Mouse (Mus musculus) kidney, postnatal 10 days (tissue): Measurements from ENCODE around the gene Astn2.

Source experiments
- DNase-seq: peaks from one replicate; pipeline ENCODE4 v3.0.0; 2021; ENCODE audit warnings: mixed read lengths

The Astn2 gene

DNA sequence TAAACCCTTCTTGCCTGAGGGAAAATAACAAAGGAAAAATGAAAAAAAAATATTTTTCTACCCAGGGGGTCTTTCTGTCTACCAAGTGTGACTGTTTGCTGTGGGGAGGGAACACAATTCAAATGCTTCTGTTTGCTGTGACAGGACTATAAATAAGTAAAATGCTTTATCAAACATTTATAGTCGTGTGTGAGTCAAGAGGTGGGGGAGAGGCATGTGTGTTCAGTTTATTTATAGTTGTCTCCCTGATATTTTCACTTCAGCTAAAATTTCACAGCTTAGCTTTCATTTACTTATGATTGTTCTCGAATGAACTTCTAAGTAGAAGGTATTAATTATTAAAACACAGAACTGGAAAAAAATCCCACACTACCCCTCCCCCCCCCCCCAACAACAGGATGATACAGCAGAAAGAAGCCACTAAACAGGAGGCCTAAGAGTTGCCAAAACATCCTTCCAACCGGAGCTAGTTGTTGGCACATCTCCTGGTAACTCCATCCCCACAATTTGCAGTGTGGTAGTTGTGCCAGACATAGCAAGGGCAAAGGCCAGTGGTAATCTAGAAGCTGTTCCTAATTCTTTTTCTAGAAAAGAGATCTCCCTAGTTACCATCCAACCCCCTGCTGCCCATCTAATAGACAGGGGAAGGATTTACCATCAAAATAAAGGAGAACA, 246.8 kb downstream of the Astn2 start:
- DNase-seq: no peak

DNA sequence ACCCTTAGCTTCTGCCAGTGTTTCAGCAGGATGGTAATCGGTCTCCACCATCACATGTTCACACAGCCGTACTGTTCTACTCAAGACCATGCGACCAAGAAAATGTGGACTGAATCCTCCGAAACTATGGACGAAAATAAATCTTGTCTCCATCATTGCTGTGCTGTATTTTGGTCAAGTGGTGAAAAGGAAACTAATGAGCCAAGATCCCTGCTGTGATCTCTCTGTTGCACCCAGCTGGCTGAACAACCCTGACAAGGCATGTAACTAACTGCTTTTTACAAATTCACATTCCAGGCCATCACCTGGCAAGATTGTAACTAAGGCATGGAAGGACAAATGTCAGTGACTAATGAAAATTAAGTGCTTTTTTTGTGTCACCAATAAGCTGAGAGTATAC, 257.9 kb downstream of the Astn2 start:
- no peak for DNase-seq

DNA sequence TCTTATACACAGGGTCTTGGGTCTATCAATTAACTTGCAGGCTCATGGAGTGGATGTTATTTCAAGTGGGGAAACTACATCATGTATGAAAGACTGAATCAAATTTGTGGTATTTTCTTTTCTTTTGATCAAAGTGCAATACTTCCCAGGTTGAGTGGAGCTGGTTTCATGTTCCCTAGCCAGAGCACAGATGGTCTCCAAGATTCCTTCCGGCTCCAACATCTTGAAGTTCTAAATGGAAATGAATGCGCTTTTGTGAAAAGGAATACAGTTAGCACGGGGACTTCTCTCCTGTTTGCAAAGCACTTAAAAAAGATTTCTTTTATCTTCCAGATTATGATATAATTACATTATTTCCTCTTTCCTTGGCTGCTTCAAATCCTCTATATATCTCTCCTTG, 278.2 kb downstream of the Astn2 start:
- DNase-seq: no peak

DNA sequence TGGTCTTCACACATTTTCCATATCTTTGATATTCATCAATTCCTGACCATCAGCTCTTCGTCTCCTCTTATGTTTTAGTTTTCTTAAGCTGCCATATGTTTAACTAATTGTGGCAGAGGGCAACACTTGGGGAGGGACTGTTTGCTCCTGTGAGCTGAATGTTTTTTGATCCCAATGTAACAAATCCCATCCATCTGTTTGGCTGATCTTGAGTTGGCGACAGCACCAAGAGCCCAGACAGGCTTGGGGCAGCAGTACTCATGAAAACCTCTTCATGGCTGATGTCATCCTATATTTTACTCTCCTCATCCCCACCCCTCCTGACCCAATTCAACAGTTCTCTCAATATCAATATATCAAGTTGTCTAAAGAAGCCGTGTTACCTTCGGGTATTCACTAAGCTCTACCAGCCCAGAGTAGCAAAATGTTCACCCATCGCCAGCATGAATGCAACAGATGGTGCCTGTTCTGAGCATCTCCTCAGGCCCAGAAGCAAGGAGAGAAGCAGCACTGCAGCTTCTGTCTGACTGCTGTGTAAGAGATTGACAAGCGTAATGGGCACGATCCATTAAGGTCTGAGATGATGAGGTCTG, 281.5 kb downstream of the Astn2 start:
- no peak for DNase-seq

DNA sequence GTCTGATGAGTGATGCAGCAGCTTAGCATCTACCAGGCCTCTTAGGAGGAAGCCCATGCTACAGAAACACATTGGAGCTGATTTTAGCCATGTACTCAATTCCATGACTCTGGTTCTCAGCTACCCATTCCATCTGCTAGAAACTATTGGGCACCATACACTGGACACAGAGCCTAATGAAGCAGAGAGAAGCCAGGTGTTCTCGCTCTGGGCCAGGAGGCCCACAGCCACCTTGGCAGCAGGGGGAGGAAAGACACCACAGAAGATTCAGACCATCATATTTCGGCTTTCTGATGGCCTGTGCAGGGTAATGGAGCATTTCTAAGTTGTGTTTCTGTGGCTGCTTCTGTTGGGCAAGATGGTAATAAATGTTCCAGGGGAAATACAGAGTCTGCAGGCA, 290.2 kb downstream of the Astn2 start:
- no peak for DNase-seq

DNA sequence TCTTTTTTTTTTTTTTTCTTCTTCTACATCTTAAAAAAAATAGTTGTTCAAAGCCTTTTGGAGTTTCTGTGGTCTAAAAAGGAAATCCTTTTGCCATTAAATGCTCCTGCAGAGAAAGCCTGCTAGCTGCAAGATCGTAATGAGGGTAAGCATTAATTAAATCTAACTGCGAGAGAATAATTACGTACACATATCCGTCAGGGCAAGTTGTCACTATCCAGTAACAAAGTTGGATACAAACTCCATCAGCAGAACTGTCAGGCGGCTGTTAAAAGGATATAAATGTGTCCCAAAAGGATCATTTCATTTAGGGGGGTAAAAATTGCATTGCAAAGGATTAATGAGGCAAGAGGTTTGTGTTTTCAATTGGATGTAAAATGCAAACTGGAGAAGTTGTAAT, 302.4 kb downstream of the Astn2 start:
- no peak for DNase-seq

DNA sequence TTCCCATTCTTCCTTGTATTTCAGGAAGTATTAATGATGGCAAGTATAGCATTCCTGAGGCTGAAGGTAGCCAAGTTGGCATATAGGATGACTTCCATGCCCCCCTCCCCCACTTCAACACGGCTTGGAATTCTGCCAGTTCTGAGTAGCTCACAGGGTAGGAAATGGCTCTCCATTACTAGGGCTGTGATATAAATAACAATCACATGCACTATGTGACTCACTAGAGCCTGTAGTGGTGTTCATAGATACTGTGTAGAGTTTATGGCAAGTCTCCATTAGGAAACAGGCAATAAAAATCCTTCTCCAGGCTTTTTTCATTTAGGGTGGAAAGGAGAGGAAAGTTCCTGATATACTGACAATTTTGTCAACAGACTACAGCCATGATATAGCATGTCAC, 306.8 kb downstream of the Astn2 start:
- DNase-seq: no peak

DNA sequence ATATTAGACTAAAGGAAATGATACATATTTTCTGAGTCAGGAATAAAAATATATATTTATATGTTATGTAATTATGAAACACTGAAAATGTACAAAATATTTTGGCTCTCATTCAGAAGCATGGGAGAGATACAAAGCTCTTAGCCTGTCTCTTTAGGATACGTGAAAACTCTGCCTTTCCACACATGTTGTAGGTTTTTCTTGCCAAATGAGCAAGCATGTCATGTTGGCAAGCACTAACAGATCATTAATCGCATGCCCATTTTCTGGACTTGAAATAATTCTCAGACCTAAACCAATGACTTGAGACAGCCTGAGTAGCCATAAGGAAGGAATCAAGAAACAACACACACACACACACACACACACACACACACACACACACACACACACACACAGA, 308.3 kb downstream of the Astn2 start:
- DNase-seq: no peak

DNA sequence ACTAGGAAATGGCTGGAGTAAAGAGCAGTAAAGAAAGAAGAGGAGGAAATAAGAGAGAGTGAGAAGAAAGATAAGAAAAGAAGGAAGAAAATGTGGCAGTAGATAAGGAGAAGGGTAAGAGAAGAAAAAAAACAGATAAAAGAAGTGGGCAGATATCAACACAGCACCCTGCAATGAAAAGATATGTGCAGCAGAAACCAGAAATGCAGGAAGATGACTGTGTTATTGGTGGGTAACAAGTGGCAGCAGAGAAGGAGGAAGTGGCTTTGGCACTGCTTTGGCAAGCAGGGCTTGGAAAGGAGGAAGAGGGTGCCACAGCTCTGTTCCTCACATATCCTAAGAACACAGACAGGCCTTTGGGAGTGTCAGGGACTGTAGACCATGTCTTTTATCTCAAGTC, 347.2 kb downstream of the Astn2 start:
- no peak for DNase-seq

DNA sequence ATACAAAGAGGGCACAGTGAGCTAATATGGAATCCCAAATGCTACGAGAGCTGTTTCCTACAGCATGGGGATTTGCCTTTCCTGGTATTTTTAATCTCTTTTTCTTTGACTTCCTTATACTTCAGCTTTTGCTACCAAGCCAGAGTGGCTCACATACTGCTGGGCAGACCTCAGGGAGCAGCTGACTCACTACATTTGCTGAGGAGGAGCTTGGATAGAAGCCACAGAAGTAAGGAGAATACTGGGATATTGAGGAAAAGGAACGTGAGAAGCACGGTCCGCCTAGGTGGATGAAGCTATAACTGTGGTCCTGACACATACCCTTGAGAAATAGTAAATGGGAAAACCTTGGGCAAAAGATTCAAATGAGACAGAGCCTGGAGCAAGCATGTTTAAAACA, 348.7 kb downstream of the Astn2 start:
- DNase-seq: no peak

DNA sequence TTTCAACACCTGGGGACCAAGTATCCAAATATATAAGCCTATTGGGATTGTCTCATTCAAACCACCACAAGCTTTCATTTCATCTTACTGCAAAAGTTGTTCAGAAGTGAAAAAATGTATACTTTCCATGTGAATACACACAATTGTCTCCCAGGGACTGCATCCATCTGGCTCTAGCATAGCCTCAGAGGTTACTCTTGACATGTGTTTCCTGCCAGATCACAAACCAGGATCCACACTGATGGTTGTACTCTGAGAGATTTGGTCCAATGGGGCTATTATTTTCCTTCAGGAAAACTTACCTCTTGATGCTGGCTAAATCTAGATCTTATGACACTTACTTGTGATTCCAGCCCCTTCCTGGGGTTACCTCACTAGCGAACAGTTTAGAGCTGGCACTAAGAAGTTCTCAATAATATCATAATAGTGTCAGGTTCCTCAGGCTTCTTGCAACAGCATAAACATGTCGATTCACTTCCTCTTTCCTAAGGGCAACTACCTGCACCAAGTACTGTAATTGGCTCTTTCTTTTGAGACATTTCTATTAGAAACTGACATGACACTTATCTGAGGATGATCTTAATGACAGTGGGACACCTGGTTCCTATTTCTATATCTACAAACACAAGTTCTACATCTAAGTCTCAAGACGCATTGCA, 361.3 kb downstream of the Astn2 start:
- DNase-seq: no peak

DNA sequence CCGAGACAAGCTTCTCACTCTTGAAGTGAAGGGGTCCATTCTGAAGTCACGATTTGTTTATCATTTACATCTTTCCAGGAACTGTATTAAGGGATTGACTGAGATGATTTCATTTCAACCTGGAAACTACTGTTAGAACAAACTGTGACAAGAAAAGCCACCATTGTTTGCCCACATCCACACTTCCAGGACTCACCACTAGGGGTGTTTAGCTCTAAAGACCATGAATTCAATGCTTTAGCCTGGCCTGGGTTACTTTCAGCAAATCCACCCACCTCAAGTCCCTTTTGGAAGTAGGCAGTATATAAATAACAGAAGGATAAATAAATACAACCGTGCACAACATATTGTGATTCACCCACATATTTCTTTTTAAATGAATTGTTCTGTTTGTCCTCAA, 370.6 kb downstream of the Astn2 start:
- DNase-seq: peak; percentile 5

DNA sequence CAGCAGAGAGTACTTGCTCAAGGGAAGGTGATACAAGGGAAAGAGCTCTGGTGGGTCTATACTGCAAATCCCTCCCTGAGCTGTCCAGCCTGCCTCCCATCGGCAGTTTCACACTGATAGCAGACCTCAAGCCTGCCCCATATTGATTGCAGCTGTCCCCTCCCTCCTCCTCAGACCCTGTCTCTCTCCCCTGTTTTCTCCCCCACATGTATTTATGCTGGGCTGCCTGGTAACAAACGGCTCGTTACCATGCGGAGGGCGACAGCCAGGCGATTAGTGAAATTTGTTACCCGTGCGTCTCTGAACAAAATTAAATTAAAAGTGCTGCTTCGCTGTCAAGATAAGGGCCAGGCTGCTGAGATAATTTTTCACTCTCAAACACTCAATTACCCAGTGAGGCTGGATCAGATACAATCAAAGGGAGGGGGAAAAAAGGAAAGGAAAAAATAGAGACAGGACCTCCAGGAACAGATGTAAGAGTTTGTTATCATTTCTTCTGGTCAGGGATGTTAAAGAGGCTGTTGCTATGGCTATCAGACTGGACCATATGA, 373.0 kb downstream of the Astn2 start:
- peak; percentile 3 for DNase-seq

DNA sequence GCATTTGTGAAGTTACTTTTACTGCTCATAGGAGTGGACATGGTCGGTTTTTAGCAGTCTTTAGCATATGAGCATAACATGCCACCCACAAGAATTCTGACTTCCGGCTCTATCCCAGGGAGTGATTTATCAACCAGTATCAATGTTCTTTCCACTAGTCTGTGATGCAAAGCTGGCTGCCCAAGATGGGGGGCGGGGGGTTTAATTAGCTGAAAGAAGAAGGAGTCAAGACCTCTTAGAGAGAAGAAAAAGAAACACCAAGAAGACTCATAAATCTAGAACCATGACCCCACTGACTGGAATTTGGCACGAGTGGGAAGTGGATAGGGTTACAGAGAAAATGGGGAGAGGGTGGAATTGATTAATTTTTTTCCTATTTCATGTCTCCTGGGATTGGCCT, 374.5 kb downstream of the Astn2 start:
- DNase-seq: no peak

DNA sequence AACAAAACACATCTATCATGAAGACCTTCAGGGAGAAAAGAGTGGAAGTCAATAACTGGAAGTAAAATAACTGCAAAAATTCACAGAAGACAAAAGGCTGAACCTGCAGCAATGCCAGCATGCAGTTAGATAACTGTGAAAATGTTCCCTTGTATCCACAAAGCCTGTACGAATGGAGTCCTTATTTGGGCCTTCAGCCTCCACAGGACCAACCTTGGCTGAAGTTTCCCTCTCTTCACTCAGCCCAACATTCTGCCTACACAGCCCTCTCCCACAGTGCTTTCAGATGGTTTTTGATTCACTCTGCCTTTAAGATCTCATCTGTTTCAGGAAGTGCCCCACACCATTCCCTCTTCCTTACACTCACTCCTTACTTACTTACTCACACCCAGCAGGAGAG, 376.5 kb downstream of the Astn2 start:
- DNase-seq: no peak

DNA sequence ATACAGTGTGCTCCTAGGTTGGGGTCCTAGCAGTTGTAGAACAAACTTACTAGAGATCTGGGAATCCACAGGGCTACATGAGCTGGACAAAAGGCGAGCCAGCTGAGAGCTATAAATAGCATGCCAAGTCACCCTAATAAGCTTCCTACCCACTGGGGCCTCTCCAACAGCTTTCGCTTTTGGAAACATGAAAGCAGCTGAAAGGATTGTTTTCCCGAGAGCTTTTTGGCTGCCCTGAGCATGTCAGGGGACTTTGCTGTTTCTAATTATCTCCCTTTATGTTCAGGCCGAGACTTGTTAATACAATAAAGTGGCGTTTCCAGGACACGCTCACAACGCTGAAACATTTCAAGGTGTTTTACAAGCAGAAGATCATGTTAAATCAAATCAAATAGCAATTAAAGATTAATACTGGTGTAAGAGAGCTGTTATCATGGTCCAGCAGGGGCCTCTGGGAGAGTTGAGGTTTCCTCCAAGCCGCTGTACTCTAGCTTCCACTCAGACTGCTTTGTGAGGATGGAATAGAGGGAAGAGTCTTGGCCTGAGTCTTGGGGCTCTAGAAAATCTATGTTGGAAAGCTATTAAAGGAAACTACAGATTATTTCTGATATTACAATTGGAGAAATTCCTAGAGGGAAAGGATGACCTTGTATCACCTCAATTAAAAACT, 378.9 kb downstream of the Astn2 start:
- peak; percentile 8 for DNase-seq

DNA sequence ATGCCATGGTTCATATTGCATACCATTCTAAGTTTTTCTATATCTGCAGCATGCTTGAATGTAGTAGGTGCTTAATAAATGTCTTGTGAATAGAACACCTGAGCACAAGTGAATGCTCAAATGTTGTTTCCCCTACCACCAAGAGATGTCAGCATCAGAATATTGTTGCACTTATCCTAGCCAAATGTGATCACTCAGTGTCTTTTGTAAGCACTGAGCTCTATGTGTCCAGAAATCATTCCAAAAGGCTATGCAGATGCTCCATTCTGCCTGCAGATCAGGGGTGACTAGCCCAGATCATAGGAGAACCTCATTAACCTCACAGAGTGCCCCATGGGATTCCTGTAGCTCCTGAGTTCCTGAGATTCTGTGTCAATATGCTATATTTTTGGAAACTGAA, 401.5 kb downstream of the Astn2 start:
- no peak for DNase-seq

DNA sequence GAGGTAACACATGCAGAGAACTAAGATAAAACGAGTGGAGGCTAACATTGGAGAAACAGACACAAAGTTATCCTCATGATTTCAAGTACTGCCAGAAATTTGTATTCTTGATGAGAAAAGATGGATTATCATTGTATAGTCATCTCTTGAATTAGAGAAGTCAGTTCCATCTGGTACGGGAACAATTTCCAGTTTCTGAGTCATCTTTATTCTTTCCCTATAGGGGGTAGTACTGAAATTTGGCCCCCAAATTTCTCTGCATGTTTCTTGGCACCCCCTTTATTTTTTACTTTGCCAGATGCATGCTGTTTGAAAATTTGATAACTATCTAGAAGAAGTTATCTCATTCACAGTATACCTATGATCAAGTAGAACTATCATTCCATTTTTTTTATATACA, 420.8 kb downstream of the Astn2 start:
- no peak for DNase-seq

DNA sequence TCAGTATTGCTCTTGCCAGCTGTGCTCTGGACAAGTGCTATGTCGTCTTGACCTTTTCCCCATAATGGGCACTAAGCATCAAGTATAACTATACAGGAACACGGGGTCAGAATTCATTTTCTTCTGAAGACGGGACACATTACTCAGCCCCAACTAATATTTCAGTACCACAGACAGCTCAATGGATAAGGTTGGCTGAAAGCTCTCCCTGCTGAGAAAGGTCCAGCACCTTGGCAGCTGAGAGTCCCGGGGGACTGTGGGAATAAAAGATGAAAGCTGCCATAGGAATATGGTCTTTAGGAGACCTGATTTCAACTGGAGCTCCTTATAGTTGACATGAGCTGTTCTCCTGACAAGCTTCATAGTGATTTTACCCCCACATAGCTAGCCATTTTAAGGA, 421.5 kb downstream of the Astn2 start:
- DNase-seq: peak; percentile 11

DNA sequence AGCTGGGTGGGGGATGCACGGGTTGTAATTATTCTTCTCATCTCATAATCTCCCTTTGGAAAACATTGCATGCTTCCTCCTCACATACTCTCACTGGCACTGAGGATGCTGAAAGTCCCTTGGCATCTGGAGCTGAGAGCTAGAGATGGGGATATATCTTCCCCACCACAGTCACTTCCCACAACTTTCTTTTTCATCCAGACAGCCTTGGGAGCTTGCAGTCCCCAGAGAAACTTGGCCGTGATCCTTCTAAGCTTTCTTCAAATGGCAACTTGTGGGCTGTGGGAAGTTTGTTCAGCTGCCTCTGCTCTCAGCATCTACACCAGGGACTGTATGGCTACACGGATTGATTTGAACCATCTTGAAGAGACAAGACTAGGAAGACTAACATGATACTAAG, 428.2 kb downstream of the Astn2 start:
- DNase-seq: no peak

DNA sequence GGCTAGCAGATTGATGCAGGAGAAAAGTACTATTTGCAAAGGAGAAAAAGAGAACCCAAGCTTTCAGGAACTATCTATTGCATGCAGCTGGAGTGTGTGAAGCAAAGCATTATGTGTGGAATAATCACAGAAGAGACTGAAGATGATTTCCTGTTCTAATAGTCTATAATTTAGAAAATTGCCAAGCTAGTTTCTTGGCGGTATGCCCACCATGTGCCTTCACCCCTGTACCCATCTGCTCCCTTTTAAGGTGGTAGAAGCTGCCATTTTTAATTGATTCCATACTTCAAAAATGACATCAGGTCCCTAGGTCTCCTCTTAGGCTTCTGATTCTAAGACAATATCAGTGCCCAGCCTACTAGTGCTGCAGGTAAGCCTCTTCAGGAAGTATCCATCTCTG, 432.0 kb downstream of the Astn2 start:
- DNase-seq: no peak

DNA sequence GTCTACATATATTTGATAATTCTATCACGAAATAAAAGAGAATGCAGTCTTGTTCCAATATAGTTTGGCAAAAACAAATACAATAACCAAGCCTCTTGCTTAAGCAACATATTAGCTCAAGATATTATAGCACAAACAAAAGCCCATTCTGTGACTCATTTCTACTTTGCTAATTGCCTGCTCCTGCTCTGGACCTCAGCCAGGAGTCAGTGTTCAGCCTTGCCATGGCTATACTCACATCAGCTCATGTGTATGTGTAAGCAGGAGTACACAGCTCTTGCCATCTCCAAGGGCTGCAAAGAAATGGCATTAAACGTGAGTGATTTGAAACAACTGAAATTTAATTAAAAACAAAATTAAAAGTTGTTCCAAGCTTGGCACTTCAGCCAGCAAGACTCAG, 435.1 kb downstream of the Astn2 start:
- no peak for DNase-seq

DNA sequence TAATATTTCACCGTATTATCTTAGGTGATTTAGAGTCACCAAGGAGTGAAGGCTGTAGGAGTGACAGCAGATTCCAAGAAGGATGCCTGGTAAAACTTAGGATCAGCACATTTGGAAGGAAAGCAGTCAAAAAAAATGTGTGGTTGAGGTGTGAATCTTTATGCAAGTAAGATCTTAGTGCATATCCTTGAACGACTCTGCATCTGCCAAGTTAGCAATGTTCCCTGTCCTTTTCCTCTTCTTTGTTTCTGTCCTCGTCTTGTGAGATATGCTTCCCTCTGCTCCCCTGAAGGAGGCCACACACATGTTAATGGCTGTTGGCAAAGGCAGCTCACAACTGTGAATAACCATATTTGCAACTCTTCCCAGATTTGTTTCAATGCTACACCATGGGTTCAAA, 439.8 kb downstream of the Astn2 start:
- no peak for DNase-seq
